Mouse (Mus musculus) forebrain, embryonic 10.5 days (tissue): ENCODE data around the gene Fen1. TPM values are rescaled to one million over a fixed set of nuclear protein-coding genes. Genes with fewer than 3 reads are reported as not detected.

Experiments
- microRNA-seq: library from miRNA; unstranded; fragments of <30 nt; microRNA quantifications from one replicate; pipeline ENCODE4, GENCODE M21; 2017
- polyA plus RNA-seq: library from polyadenylated mRNA; unstranded; fragments of >200 nt; fragmentation: Nextera tagmentation; extraction: Ambion mirVana; gene quantifications from 2 replicates; pipeline ENCODE4 v1.2.1, GENCODE M21; 2016

Fen1 gene
- polyA plus RNA-seq, 1 experiment from 2014 or later: 215 TPM

Small RNAs within 50 kb of the gene (microRNA-seq; reads per million reads assigned to microRNA genes)
- gene Mir6993: 2.1 reads per million

Other genes with a start within 250 kb of the Fen1 start
- gene Fth1, start 223.6 kb downstream of the Fen1 start, polyA plus RNA-seq: 1,226 and 1,339 TPM in 2 replicates
- gene Best1, start 202.5 kb downstream of the Fen1 start, polyA plus RNA-seq: 2.1 and 2.3 TPM in 2 replicates
- 39.3 and 39.8 TPM in 2 replicates for gene Rab3il1, start 202.5 kb downstream of the Fen1 start, polyA plus RNA-seq
- gene Fads3, start 162.6 kb downstream of the Fen1 start, polyA plus RNA-seq: 4.6 and 5.5 TPM in 2 replicates
- gene Fads2, start 102.4 kb downstream of the Fen1 start, polyA plus RNA-seq: 188 and 201 TPM in 2 replicates
- 171 and 180 TPM in 2 replicates for gene Fads1, start 21.3 kb downstream of the Fen1 start, polyA plus RNA-seq
- gene Tmem258, start 155 bp downstream of the Fen1 start, polyA plus RNA-seq: 362 and 373 TPM in 2 replicates
- 2.1 and 2.9 TPM in 2 replicates for gene Myrf, start 36.6 kb upstream of the Fen1 start, polyA plus RNA-seq
- gene Dagla, start 100.7 kb upstream of the Fen1 start, polyA plus RNA-seq: 1.7 and 1.9 TPM in 2 replicates
- gene Syt7, start 184.9 kb upstream of the Fen1 start, polyA plus RNA-seq: 0.77 and 2.6 TPM in 2 replicates